Mouse (Mus musculus) stomach, postnatal 0 days (tissue): ENCODE data around the gene Kidins220. TPM values are rescaled to one million over a fixed set of nuclear protein-coding genes. Genes with fewer than 3 reads are reported as not detected.
A peak's percentile ranks its signal among the peaks of the same experiment; 100 is the strongest.

Experiments
- ATAC-seq: fragments of 200-750 bp; cut with Nextera tagmentation; 2 replicates; pipeline ENCODE4 v1.8.0; 2017; ENCODE audit not compliant: low FRiP score, low TSS enrichment
- DNase-seq: peaks from one replicate; pipeline ENCODE4 v3.0.0-alpha.2; 2016; ENCODE audit warnings: low spot score
- H3K27ac ChIP-seq: fragments of 300-500 bp; sonication (generic); replicated peaks from 2 replicates; pipeline ENCODE4 v1.5.1; 2014; ENCODE audit warnings: mild to moderate bottlenecking, control low read depth
- H3K27me3 ChIP-seq: fragments of 300-500 bp; sonication (generic); 2 replicates; pipeline ENCODE4 v1.6.1; 2014; ENCODE audit warnings: low read length; ENCODE audit not compliant: control insufficient read depth, insufficient read depth
- H3K36me3 ChIP-seq: fragments of 300-500 bp; sonication (generic); 2 replicates; pipeline ENCODE4 v1.6.1; 2014; ENCODE audit warnings: low read length, mixed read lengths; ENCODE audit not compliant: control insufficient read depth, insufficient read depth
- H3K4me1 ChIP-seq: fragments of 300-500 bp; sonication (generic); replicated peaks from 2 replicates; pipeline ENCODE4 v1.6.1; 2014; ENCODE audit warnings: antibody characterized with exemption; ENCODE audit not compliant: control insufficient read depth, insufficient read depth
- H3K4me2 ChIP-seq: fragments of 300-500 bp; sonication (generic); replicated peaks from 2 replicates; pipeline ENCODE4 v1.6.1; 2014; ENCODE audit warnings: low read depth, mild to moderate bottlenecking, control low read depth, moderate library complexity
- H3K4me3 ChIP-seq: fragments of 300-500 bp; sonication (generic); 2 replicates; pipeline ENCODE4 v1.5.1; 2014; ENCODE audit warnings: low read depth, low read length, control low read depth
- H3K9ac ChIP-seq: fragments of 300-500 bp; sonication (generic); 2 replicates; pipeline ENCODE4 v1.6.1; 2014; ENCODE audit warnings: mild to moderate bottlenecking, low read length, control low read depth, mixed read lengths
- H3K9me3 ChIP-seq: fragments of 300-500 bp; sonication (generic); 2 replicates; pipeline ENCODE4 v1.6.1; 2016; ENCODE audit warnings: low read length; ENCODE audit not compliant: control insufficient read depth
- CTCF ChIP-seq: IDR thresholded peaks from 2 replicates; pipeline ENCODE4 v1.5.1; 2016; ENCODE audit warnings: antibody characterized with exemption, low read depth, mild to moderate bottlenecking, moderate library complexity
- EP300 ChIP-seq: optimal IDR thresholded peaks from 2 replicates; pipeline ENCODE3; 2016; ENCODE audit warnings: antibody characterized with exemption
- WGBS: fragments of 180-500 bp; shearing (Covaris S2); extraction: QIAGEN DNeasy Blood & Tissue Kit; methylation state at CpG from one replicate; pipeline ENCODE4 v1.1.7; 2014; 5-methylcytosine and 5-hydroxymethylcytosine counted together
- polyA plus RNA-seq: library from polyadenylated mRNA; unstranded; fragments of >200 nt; fragmentation: Nextera tagmentation; extraction: Ambion mirVana; gene quantifications from 2 replicates; pipeline ENCODE4 v1.2.1, GENCODE M21; 2015

Gene Kidins220
- polyA plus RNA-seq, 1 experiment from 2014 or later, result 9.1 TPM

- no peaks in the 10 kb centered on the region for H3K27me3 ChIP-seq
- peak overlapping the region; percentile 58; the same call in 1 of the 2 replicates for H3K27ac ChIP-seq
- 61% methylated on average over 7 of the region's 7 CpGs for WGBS
- TF ChIP-seq EP300 (peak; percentile 67), CTCF (no peak)
- no peak overlapping the region for H3K9ac ChIP-seq
- no peak overlapping the region for H3K4me3 ChIP-seq
- H3K9me3 ChIP-seq, result no peaks in the 10 kb centered on the region
- ATAC-seq, result peak; percentile 76
- DNase-seq, result peak; percentile 38
- no peak overlapping the region for H3K4me2 ChIP-seq
- H3K4me1 ChIP-seq, result no peaks in the 10 kb centered on the region
- no peaks in the 10 kb centered on the region for H3K36me3 ChIP-seq
Measured at GRCm38 (mm10) chr12:25109971-25110681, 135.4 kb downstream of the Kidins220 start.

GRCm38 (mm10) chr12:25110682-25111078 is 136.0 kb downstream of the Kidins220 start:
- ATAC-seq, result no peak
- Histone ChIP-seq H3K9me3 (no peaks in the 10 kb centered on the region), H3K27ac (peak overlapping the region; percentile 58; the same call in 1 of the 2 replicates), H3K4me1 (no peaks in the 10 kb centered on the region), H3K4me2 (no peak overlapping the region), H3K4me3 (no peak overlapping the region), H3K36me3 (no peaks in the 10 kb centered on the region), H3K9ac (no peak overlapping the region), H3K27me3 (no peaks in the 10 kb centered on the region)
- 56% methylated on average over 7 of the region's 7 CpGs for whole genome bisulfite sequencing
- no peak for DNase-seq
- TF ChIP-seq EP300 (no peak), CTCF (no peak)

Other genes starting within 250 kb of the Kidins220 start
- gene Mboat2, start 144.0 kb upstream of the Kidins220 start, polyA plus RNA-seq, result 91.8 and 96.2 TPM in 2 replicates
- 315 and 330 TPM in 2 replicates for gene Id2, start 122.2 kb downstream of the Kidins220 start, polyA plus RNA-seq